Mouse (Mus musculus): ENCODE data around the gene Fgfr2. TPM values are rescaled to one million over a fixed set of nuclear protein-coding genes. Genes with fewer than 3 reads are reported as not detected.
A peak's percentile ranks its signal among the peaks of the same experiment; 100 is the strongest.

The Fgfr2 gene
- polyA plus RNA-seq, 1 experiment from 2014 or later: 34.1 TPM

GRCm38 (mm10) chr7:132439916-132440315 is 683.2 kb downstream of the Fgfr2 start:
- no peaks in the 10 kb centered on the region for H3K36me3 ChIP-seq
- no peak overlapping the region for H3K4me2 ChIP-seq
- no peak overlapping the region for H3K4me3 ChIP-seq
- H3K9ac ChIP-seq: no peak overlapping the region
- H3K4me1 ChIP-seq (replicated peaks): peaks cover 15% of the 10 kb centered on the region
- 53% methylated on average over 6 of the region's 6 CpGs for WGBS
- H3K27ac ChIP-seq (ENCODE audit: poor library complexity, severe bottlenecking): 0 out of 2 replicates have a peak overlapping the region, but pooled peaks have one; percentile 0
- ATAC-seq (ENCODE audit: insufficient number of reproducible peaks, low FRiP score): no peak
- H3K9me3 ChIP-seq (replicated peaks): peaks cover 5% of the 10 kb centered on the region; the same call in 1 of the 2 replicates
- 0 out of 2 replicates have a peak, but pooled peaks cover 4% of the 10 kb centered on the region for H3K27me3 ChIP-seq (replicated peaks)

GRCm38 (mm10) chr7:132438060-132438459 is 685.1 kb downstream of the Fgfr2 start:
- H3K4me3 ChIP-seq: no peak overlapping the region
- H3K9me3 ChIP-seq (replicated peaks): peaks cover 5% of the 10 kb centered on the region; the same call in 1 of the 2 replicates
- no peak overlapping the region for H3K27ac ChIP-seq (ENCODE audit: poor library complexity, severe bottlenecking)
- no peak overlapping the region for H3K4me2 ChIP-seq
- WGBS: 83% methylated on average over 6 of the region's 6 CpGs
- H3K4me1 ChIP-seq (replicated peaks): peaks cover 5% of the 10 kb centered on the region
- no peaks in the 10 kb centered on the region for H3K36me3 ChIP-seq
- no peak for ATAC-seq (ENCODE audit: insufficient number of reproducible peaks, low FRiP score)
- H3K9ac ChIP-seq: no peak overlapping the region
- H3K27me3 ChIP-seq (replicated peaks): 0 out of 2 replicates have a peak, but pooled peaks cover 4% of the 10 kb centered on the region

- 84% methylated on average over 3 of the region's 3 CpGs for WGBS
- H3K36me3 ChIP-seq: no peaks in the 10 kb centered on the region
- peaks cover 5% of the 10 kb centered on the region; the same call in 1 of the 2 replicates for H3K9me3 ChIP-seq (replicated peaks)
- no peak overlapping the region for H3K27ac ChIP-seq (ENCODE audit: poor library complexity, severe bottlenecking)
- H3K27me3 ChIP-seq (replicated peaks): 0 out of 2 replicates have a peak, but pooled peaks cover 8% of the 10 kb centered on the region
- 0 out of 2 replicates have a peak, but pooled peaks cover 2% of the 10 kb centered on the region for H3K4me1 ChIP-seq (replicated peaks)
- no peak overlapping the region for H3K4me2 ChIP-seq
- no peak overlapping the region for H3K9ac ChIP-seq
- no peak for ATAC-seq (ENCODE audit: insufficient number of reproducible peaks, low FRiP score)
- no peak overlapping the region for H3K4me3 ChIP-seq
Observed at GRCm38 (mm10) chr7:132437431-132437830, 685.7 kb downstream of the Fgfr2 start.

- Histone ChIP-seq H3K4me2 (no peak overlapping the region), H3K36me3 (no peaks in the 10 kb centered on the region), H3K9ac (no peak overlapping the region), H3K4me1 (replicated peaks) (no peaks in the 10 kb centered on the region), H3K27me3 (replicated peaks) (0 out of 2 replicates have a peak, but pooled peaks cover 8% of the 10 kb centered on the region), H3K27ac (ENCODE audit: poor library complexity, severe bottlenecking) (no peak overlapping the region), H3K4me3 (no peak overlapping the region), H3K9me3 (replicated peaks) (peaks cover 5% of the 10 kb centered on the region; the same call in 1 of the 2 replicates)
- 69% methylated on average over 8 of the region's 8 CpGs for WGBS
- ATAC-seq (ENCODE audit: insufficient number of reproducible peaks, low FRiP score): peak; percentile 73
Observed at GRCm38 (mm10) chr7:132435486-132436055, 687.6 kb downstream of the Fgfr2 start.

DNA sequence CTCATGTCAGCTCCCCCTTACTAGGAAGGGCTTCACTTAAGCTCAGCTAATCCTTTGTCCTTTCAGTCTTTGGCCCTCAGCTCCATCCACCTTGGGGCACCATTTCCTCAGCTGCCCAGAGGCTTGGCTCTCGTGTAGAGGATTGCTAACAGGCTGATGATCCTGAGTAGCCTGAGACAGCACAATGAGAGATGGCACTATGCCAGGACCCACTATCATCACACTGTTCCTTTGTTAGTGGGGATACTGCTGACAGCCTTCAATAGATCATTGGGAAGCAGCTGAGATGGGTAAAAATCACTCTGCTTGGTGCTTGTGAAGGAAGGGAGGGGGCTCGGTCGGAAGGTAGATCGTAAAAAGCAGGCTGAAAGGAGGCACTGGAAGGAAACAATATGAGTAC is 693.8 kb downstream of the Fgfr2 start:
- Histone ChIP-seq H3K27me3 (replicated peaks) (0 out of 2 replicates have a peak, but pooled peaks cover 4% of the 10 kb centered on the region), H3K36me3 (no peaks in the 10 kb centered on the region), H3K4me1 (replicated peaks) (peaks cover 13% of the 10 kb centered on the region; the same call in 1 of the 2 replicates), H3K4me3 (no peak overlapping the region), H3K9me3 (replicated peaks) (no peaks in the 10 kb centered on the region), H3K9ac (no peak overlapping the region), H3K4me2 (no peak overlapping the region), H3K27ac (ENCODE audit: poor library complexity, severe bottlenecking) (no peak overlapping the region)
- 63% methylated on average over 4 of the region's 4 CpGs for WGBS
- 0 out of 2 replicates have a peak, but pooled peaks have one; percentile 36 for ATAC-seq (ENCODE audit: insufficient number of reproducible peaks, low FRiP score)

DNA sequence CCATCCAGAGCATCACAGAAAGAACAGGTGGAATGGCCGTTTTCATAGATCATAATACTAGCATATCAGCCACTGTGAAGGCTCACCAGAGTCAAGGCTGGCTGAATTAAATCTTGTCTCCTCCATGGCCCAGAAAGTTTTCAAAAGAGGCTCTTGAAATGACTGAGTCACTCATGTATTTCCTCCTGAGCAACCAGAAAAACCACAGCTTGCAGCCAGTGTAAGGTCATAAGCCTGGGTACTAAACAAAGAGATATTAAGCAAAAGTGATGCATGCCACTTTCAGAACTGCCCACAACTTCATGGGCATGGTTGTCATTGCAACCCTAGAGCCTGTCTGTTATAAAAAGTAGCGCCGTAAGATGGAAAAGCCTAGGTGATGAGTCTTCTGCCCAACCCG is 694.8 kb downstream of the Fgfr2 start:
- H3K9ac ChIP-seq: no peak overlapping the region

GRCm38 (mm10) chr7:132426069-132426468 is 697.1 kb downstream of the Fgfr2 start:
- Histone ChIP-seq H3K9me3 (replicated peaks) (no peaks in the 10 kb centered on the region), H3K4me1 (replicated peaks) (peaks cover 13% of the 10 kb centered on the region; the same call in 1 of the 2 replicates), H3K36me3 (no peaks in the 10 kb centered on the region), H3K27ac (ENCODE audit: poor library complexity, severe bottlenecking) (no peak overlapping the region), H3K4me3 (no peak overlapping the region), H3K4me2 (no peak overlapping the region), H3K27me3 (replicated peaks) (no peaks in the 10 kb centered on the region), H3K9ac (no peak overlapping the region)
- whole genome bisulfite sequencing: 63% methylated on average over 5 of the region's 5 CpGs
- no peak for ATAC-seq (ENCODE audit: insufficient number of reproducible peaks, low FRiP score)

More for the DNA sequence above, 694.8 kb downstream of the Fgfr2 start:
- WGBS: 89% methylated on average over 4 of the region's 4 CpGs
- Histone ChIP-seq H3K4me2 (no peak overlapping the region), H3K4me1 (replicated peaks) (peaks cover 13% of the 10 kb centered on the region; the same call in 1 of the 2 replicates), H3K4me3 (no peak overlapping the region), H3K27me3 (replicated peaks) (0 out of 2 replicates have a peak, but pooled peaks cover 4% of the 10 kb centered on the region), H3K27ac (ENCODE audit: poor library complexity, severe bottlenecking) (no peak overlapping the region), H3K9me3 (replicated peaks) (no peaks in the 10 kb centered on the region), H3K36me3 (no peaks in the 10 kb centered on the region)
- no peak for ATAC-seq (ENCODE audit: insufficient number of reproducible peaks, low FRiP score)

GRCm38 (mm10) chr7:132425364-132425999 is 697.7 kb downstream of the Fgfr2 start:
- H3K27me3 ChIP-seq (replicated peaks): no peaks in the 10 kb centered on the region
- 68% methylated on average over 11 of the region's 11 CpGs for WGBS
- no peak for ATAC-seq (ENCODE audit: insufficient number of reproducible peaks, low FRiP score)
- no peaks in the 10 kb centered on the region for H3K9me3 ChIP-seq (replicated peaks)
- 0 out of 2 replicates have a peak overlapping the region, but pooled peaks have one; percentile 1 for H3K9ac ChIP-seq
- peaks cover 13% of the 10 kb centered on the region; the same call in 1 of the 2 replicates for H3K4me1 ChIP-seq (replicated peaks)
- H3K4me3 ChIP-seq: no peak overlapping the region
- H3K27ac ChIP-seq (ENCODE audit: poor library complexity, severe bottlenecking): no peak overlapping the region
- H3K4me2 ChIP-seq: no peak overlapping the region
- no peaks in the 10 kb centered on the region for H3K36me3 ChIP-seq

- no peaks in the 10 kb centered on the region for H3K27me3 ChIP-seq (replicated peaks)
- no peak overlapping the region for H3K27ac ChIP-seq (ENCODE audit: poor library complexity, severe bottlenecking)
- peaks cover 6% of the 10 kb centered on the region; the same call in 1 of the 2 replicates for H3K9me3 ChIP-seq (replicated peaks)
- 69% methylated on average over 5 of the region's 5 CpGs for WGBS
- no peak overlapping the region for H3K9ac ChIP-seq
- no peak overlapping the region for H3K4me2 ChIP-seq
- H3K4me3 ChIP-seq: no peak overlapping the region
- peaks cover 13% of the 10 kb centered on the region; the same call in 1 of the 2 replicates for H3K4me1 ChIP-seq (replicated peaks)
- no peaks in the 10 kb centered on the region for H3K36me3 ChIP-seq
- ATAC-seq (ENCODE audit: insufficient number of reproducible peaks, low FRiP score): no peak
Observed at GRCm38 (mm10) chr7:132423570-132423969, 699.6 kb downstream of the Fgfr2 start.

DNA sequence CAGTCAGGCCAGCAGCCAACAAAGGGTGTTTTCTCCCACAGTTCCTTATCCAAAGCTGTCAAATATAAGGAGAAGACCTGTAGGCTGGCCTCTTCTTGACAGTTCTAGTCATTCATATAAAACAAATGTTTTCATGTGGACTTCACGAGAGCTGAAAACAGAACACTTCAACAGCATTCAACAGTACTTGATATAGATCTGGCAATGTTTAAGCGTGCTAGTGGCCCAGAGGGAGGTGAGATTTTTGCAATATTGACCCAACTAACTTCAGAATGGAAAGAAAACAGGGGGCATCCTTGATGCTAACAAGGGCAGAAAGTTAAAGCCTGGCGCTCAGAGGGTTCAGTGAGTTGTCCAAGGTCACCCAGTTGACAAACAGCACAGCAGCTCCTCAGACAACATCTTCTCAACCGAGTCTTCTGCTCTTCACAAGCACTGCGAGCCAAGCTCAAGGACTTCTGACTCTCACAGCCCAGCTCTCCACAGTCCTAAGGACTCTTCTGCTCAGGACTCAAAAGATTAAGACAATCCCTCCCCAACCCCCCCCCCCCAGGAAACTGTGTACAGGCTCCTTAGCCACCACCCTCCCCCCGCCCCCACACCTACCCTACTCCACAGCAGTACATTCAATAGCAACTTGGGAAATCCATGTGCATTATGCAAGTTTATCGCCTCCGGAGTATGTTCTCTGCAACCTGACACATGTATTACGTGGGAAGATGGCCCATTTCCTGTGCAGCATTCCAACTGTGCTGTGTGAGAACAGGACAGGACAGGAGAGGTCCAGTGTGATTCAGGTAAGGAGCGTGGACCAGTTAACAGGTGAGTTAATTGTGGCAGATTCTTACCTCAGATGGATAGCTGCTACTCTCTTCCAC is 703.5 kb downstream of the Fgfr2 start:
- no peak overlapping the region for H3K27ac ChIP-seq (ENCODE audit: poor library complexity, severe bottlenecking)
- no peak for ATAC-seq (ENCODE audit: insufficient number of reproducible peaks, low FRiP score)
- no peaks in the 10 kb centered on the region for H3K36me3 ChIP-seq
- no peaks in the 10 kb centered on the region for H3K27me3 ChIP-seq (replicated peaks)
- no peak overlapping the region for H3K9ac ChIP-seq
- H3K4me2 ChIP-seq: no peak overlapping the region
- H3K4me1 ChIP-seq (replicated peaks): no peaks in the 10 kb centered on the region
- WGBS: 81% methylated on average over 10 of the region's 10 CpGs
- H3K4me3 ChIP-seq: no peak overlapping the region
- peaks cover 6% of the 10 kb centered on the region; the same call in 1 of the 2 replicates for H3K9me3 ChIP-seq (replicated peaks)
